Mouse (Mus musculus) spleen, postnatal 14 days (tissue): ENCODE data around the gene Cyp2j6.
"Not testable (repeated sequence)": the region's sequence is repeated elsewhere in the genome, so short reads cannot be mapped to it uniquely, and the experiment has no call there.

Source experiments
- DNase-seq, 2 experiments: peaks; one replicate each; pipeline ENCODE4 v3.0.0; 2021 to 2022; ENCODE audit warnings: low spot score in 2 of 2

Cyp2j6 gene

GRCm38 (mm10) chr4:96553133-96553819, at the start of gene Cyp2j6:
TSS of gene Cyp2j6 (minus strand) at chr4:96553661.
- DNase-seq: no peak

GRCm38 (mm10) chr4:96591791-96592150, 38.3 kb upstream of the Cyp2j6 start:
- DNase-seq: no peak

- DNase-seq: no peak
Observed at GRCm38 (mm10) chr4:96590911-96591790, 37.7 kb upstream of the Cyp2j6 start, which contains the start of gene Cyp2j9. TSS of gene Cyp2j9 (minus strand) at chr4:96591578.

- DNase-seq: no peak
Observed at GRCm38 (mm10) chr4:96581425-96582088, 28.1 kb upstream of the Cyp2j6 start.

- not testable (repeated sequence) for DNase-seq
Observed at GRCm38 (mm10) chr4:96580351-96580750, 26.9 kb upstream of the Cyp2j6 start.

GRCm38 (mm10) chr4:96569442-96569841, 16.0 kb upstream of the Cyp2j6 start:
- DNase-seq: no peak

- DNase-seq: no peak
Observed at GRCm38 (mm10) chr4:96567988-96568387, 14.5 kb upstream of the Cyp2j6 start.

- DNase-seq: no peak
Observed at GRCm38 (mm10) chr4:96565808-96566207, 12.3 kb upstream of the Cyp2j6 start.

GRCm38 (mm10) chr4:96560464-96560863, 7.0 kb upstream of the Cyp2j6 start:
- no peak for DNase-seq

GRCm38 (mm10) chr4:96559781-96560180, 6.3 kb upstream of the Cyp2j6 start:
- DNase-seq: no peak

GRCm38 (mm10) chr4:96551619-96552018, 1.8 kb downstream of the Cyp2j6 start:
- DNase-seq: no peak

GRCm38 (mm10) chr4:96545976-96546375, 7.5 kb downstream of the Cyp2j6 start:
- no peak for DNase-seq

GRCm38 (mm10) chr4:96525772-96526171, 27.7 kb downstream of the Cyp2j6 start:
- no peak for DNase-seq

GRCm38 (mm10) chr4:96522256-96522655, 31.2 kb downstream of the Cyp2j6 start:
- no peak for DNase-seq

GRCm38 (mm10) chr4:96510083-96510482, 43.4 kb downstream of the Cyp2j6 start:
- no peak for DNase-seq

- DNase-seq: no peak
Observed at GRCm38 (mm10) chr4:96507286-96507685, 46.2 kb downstream of the Cyp2j6 start, which contains the start of gene Cyp2j8. TSS of gene Cyp2j8 (minus strand) at chr4:96507386.
